Mouse (Mus musculus) hematopoietic stem cell, adult 5-6 weeks (primary cell): Measurements from ENCODE around the gene Setd1b. TPM values are rescaled to one million over a fixed set of nuclear protein-coding genes. Genes with fewer than 3 reads are reported as not detected.

ENCODE experiments used
- ATAC-seq, 2 experiments: fragments of 125-278 bp in 1 of 2; replicated peaks in 1 of 2; 2 replicates each; pipeline ENCODE4 v1.8.0; 2016 to 2017; ENCODE audit warnings: inconsistent platforms in 2 of 2, mild to moderate bottlenecking in 2 of 2, moderate number of reproducible peaks in 2 of 2, low read depth in 1 of 2, moderate TSS enrichment in 1 of 2; ENCODE audit not compliant: low FRiP score in 2 of 2, poor library complexity in 2 of 2, severe bottlenecking in 2 of 2, insufficient read depth in 1 of 2, low TSS enrichment in 1 of 2
- total RNA-seq: library from RNA; stranded (forward); fragments of 172-1452, 232-1000 nt; gene quantifications from 2 replicates; pipeline ENCODE4 v1.2.3, GENCODE M21; 2017

Setd1b gene
- total RNA-seq, 1 experiment from 2014 or later, result 2.3 TPM

GRCm38 (mm10) chr5:123148073-123148722, 6.2 kb downstream of the Setd1b start:
- ATAC-seq, result no peak

- peak; percentile 50 to 57 for ATAC-seq
Measured at GRCm38 (mm10) chr5:123149451-123150400, 7.7 kb downstream of the Setd1b start.

DNA sequence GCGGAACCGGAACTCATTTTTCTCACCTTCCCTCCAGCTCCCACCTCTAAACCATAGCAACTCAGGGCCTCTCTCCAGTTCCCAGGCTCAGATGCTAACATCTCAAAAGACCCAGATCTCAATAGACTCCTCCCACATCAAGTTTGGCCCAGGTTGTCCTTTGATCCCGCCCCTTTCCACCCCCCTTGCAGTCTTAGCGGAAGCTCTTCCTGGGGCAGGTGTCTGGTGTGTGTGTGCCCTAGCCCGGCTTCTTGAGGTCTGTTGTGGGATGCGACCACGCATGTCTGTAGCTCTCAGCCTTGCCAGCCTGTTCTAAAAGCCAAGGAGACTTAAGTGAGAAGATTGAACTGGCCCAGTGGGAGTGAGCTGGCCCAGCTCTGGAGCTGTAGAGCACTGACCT, 8.6 kb downstream of the Setd1b start:
- ATAC-seq, result 0 out of 4 replicates have a peak, but pooled peaks of 1 of the 2 experiments have one; percentile 0

GRCm38 (mm10) chr5:123151077-123151476, 9.1 kb downstream of the Setd1b start:
- peak; percentile 79 to 87 for ATAC-seq

GRCm38 (mm10) chr5:123151707-123152362, 9.8 kb downstream of the Setd1b start:
- no peak for ATAC-seq

GRCm38 (mm10) chr5:123152901-123153300, 10.9 kb downstream of the Setd1b start:
- ATAC-seq, result no peak

DNA sequence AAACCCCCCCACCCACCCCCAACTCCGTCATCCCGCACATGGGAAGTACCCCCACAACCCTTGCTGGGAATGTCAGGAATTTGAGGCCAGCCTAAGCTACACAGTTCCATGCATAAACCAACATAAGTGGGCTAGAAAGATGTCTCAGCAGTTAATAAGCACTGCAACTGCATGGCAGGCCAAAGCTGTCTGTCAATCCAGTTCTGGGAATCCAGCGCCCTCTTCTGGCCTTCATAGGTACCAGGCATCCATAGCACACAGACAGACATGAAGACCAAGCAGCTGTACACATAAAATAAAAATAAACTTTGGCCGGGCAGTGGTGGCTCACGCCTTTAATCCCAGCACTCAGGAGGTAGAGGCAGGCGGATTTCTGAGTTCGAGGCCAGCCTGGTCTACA, 13.4 kb downstream of the Setd1b start:
- peak; percentile 50 to 53 for ATAC-seq

DNA sequence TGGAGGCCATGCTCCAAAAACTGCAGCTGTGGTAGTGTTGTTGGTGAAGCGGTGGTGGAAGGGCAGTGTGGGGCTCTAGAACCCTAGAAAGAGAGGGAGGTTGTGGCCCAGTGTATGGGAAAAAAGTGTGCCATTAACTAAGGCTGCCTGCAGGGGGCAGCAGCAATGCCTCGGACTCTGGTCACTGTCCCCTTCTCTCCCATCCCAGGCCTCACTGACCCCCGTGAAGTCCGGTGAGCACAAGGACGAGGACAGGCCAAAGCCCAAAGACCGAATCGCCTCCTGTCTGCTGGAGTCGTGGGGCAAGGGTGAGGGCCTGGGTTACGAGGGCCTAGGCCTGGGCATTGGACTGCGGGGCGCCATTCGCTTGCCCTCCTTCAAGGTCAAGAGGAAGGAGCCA, 14.8 kb downstream of the Setd1b start:
- no peak for ATAC-seq

GRCm38 (mm10) chr5:123157972-123158371, 16.0 kb downstream of the Setd1b start:
- no peak for ATAC-seq

DNA sequence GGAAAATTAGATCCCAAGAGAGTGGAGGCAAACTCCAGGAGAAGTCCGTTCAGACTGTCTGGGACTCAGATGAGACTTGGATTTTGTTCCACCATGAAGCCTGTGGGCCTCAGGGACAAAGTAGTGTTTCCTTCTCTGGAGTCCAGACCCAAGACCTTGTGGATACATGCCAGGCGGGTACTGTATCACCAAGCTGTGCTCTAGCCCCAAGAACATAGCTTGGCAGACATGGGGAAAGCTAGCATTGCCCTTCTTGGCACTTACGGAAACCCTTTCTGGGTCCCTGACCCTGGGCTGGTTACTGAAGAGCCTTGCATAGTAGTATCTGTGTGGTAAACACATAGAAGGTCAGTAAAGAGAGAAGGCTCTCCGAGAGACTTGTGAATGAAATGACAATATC, 17.5 kb downstream of the Setd1b start:
- ATAC-seq, result no peak

- ATAC-seq, result no peak
Measured at GRCm38 (mm10) chr5:123159866-123160265, 17.9 kb downstream of the Setd1b start.

DNA sequence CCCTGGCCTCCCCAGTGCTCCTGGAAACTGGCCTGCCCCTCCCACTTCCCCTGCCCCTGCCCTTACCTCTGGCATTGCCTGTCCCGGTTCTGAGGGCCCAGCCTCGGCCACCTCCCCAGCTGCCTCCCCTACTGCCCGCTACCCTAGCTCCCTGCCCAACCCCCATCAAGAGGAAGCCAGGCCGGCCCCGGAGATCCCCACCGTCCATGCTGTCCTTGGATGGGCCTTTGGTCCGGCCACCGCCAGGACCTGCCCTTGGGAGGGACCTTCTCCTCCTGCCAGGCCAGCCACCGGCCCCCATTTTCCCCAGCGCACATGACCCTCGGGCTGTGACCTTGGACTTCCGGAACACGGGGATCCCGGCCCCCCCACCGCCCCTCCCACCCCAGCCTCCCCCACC, 18.3 kb downstream of the Setd1b start:
- no peak for ATAC-seq

DNA sequence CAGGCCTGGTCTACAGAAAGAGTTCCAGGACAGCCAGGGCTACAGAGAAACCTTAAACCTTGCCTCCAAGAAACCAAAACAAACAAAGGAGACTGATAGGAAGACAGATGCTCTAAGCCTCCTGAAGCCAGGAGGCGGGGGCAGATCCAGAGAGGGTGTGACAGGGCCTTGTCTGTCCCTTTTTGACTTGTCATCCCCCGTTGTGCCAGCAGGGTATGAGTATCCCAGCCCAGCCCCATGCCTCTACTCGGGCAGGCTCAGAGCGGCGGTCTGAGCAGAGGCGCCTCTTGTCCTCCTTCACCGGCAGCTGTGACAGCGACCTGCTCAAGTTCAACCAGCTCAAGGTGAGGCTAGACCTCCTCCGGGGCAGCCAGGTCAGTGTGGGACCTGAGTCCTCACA, 20.9 kb downstream of the Setd1b start:
- ATAC-seq, result no peak

- ATAC-seq, result no peak
Measured at GRCm38 (mm10) chr5:123166437-123166836, 24.4 kb downstream of the Setd1b start.

GRCm38 (mm10) chr5:123167591-123167990, 25.6 kb downstream of the Setd1b start:
- ATAC-seq, result no peak

DNA sequence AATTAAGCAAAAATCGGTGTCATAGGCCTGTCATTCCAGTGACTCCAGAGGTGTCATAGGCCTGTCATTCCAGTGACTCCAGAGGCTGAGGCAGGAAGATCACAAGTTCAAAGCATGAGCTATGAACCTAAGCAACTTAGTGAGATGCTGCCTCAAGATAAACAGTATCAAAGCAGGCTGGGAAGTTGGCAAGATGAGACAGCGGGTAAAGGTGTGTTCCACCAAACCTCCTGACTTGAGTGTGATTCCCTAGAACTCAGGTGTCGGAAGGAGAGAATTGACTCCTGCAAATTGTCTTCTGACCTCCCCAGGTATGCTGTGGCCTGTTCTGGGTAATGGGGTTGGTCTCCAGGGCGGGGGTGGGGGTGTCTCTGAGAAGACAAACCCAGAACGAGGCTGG, 27.3 kb downstream of the Setd1b start, which contains the start of gene Psmd9:
Gene Psmd9 (plus strand): TSS at position 130 of the 400 bp plus-strand sequence.
- no peak for ATAC-seq

DNA sequence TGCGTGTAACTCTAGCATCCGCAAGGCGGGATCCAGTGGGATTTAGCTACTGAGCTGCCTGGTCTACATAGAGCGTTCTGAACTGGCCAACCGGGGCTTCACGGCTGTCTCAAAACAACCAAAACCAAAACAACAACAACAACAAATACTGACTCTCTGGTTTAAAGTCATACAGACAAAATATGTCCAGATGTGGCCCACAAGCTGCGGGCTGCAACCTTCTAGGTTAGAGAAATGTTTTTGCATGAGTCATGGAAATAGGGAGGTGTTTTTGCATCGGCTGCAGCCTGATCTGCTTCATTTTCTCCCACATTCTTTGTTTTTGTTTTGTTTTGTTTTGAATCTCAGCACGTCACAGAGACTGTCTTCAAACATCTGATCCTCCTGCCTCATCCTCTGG, 28.4 kb downstream of the Setd1b start:
- no peak for ATAC-seq
